Mouse (Mus musculus): ENCODE measurements around the gene Upk1b. TPM values are rescaled to one million over a fixed set of nuclear protein-coding genes. Genes with fewer than 3 reads are reported as not detected.

Upk1b gene
- polyA plus RNA-seq, 1 experiment from 2014 or later = 15.4 TPM

- H3K4me1 ChIP-seq (replicated peaks) = peaks cover 10% of the 10 kb centered on the region
- ATAC-seq (replicated peaks; ENCODE audit: insufficient number of reproducible peaks, insufficient read depth, low FRiP score, low read depth) = peak; percentile 47; the same call in 1 of the 2 replicates
- H3K36me3 ChIP-seq = no peaks in the 10 kb centered on the region
- H3K9me3 ChIP-seq (replicated peaks) = no peaks in the 10 kb centered on the region
- WGBS = under 1% methylated on average over 13 of the region's 13 CpGs
- H3K4me2 ChIP-seq = peak overlapping the region; percentile 95
- H3K4me3 ChIP-seq = peak overlapping the region; percentile 94
- H3K27ac ChIP-seq = peak overlapping the region; percentile 84
- H3K9ac ChIP-seq = peak overlapping the region; percentile 93
- H3K27me3 ChIP-seq = no peaks in the 10 kb centered on the region
These were observed 57.4 kb downstream of the Upk1b start for GRCm38 (mm10) chr16:38742659-38743131.

DNA sequence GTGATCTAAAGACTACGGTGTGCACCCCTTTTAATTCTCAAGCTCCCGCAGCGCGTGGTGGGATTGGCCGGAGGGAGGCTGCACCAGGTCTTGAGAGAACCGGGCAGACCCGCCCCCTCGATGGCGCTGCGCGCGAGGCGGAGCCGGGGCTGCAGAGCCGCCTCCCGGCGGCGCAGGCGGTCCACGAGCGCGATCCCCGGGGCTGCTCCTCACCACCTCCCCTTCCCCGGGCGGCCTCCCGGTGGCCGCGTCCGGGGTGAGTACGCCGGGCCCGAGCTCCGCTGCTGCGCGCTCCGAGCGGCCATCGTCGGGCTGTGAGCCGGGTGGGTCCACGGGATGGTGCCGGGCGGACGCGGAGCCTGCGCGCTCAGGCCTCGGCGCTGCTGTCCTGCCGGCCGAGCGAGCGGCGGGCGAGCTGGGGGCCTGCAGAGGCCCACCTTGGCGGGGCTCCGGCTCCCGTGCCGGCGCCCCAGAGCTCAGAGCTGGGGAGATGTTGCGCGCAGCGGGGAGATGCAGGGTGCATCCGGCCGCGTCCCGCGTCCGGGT, 57.9 kb downstream of the Upk1b start, which contains the start of gene B4galt4:
Gene B4galt4, plus strand, starts transcription at position 152 of the 546 bp plus-strand sequence.
- Histone ChIP-seq H3K4me1 (replicated peaks) (peaks cover 10% of the 10 kb centered on the region), H3K4me2 (peak within 1 kb of the TSS; percentile 95), H3K27me3 (no peaks in the 10 kb centered on the region), H3K9me3 (replicated peaks) (no peaks in the 10 kb centered on the region), H3K36me3 (no peaks in the 10 kb centered on the region), H3K4me3 (peak within 1 kb of the TSS; percentile 94), H3K27ac (peak within 1 kb of the TSS; percentile 84), H3K9ac (peak within 1 kb of the TSS; percentile 93)
- WGBS = under 1% methylated on average over 69 of the region's 69 CpGs
- ATAC-seq (replicated peaks; ENCODE audit: insufficient number of reproducible peaks, insufficient read depth, low FRiP score, low read depth) = peak; percentile 96

DNA sequence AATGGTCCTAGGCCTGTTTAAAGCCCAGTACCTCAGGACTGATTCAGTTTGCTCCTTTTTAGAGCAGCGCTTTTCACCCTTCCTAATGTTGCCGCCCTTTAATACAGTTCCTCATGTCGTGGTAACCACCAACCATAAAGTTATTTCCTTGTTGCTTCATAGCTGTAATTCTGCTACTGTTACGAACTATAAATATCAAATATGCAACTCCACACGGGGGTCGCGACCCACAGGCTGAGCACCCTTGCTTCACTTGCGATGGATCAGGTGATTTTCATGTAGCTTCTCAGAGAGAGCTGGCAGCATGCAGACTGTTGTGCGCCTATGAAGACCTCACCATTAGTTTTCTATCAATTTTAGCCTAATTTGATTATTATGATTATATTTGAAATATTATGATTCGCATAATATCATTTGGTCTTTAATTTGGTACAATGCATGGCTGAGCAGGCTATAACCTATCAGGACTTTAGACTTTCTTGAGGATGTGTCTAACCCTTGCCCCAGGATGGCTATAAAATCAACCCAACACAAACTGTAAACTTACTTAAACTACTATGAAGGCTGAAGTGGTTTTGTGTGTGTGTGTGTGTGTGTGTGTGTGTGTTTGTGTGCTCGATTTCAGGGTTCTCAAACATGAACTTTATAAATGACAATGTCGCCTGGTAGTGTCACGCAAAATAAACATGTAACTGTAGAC, 58.8 kb downstream of the Upk1b start:
- 73% methylated on average over 13 of the region's 13 CpGs for WGBS
- peak overlapping the region; percentile 93 for H3K9ac ChIP-seq
- peak overlapping the region; percentile 95 for H3K4me2 ChIP-seq
- ATAC-seq (replicated peaks; ENCODE audit: insufficient number of reproducible peaks, insufficient read depth, low FRiP score, low read depth) = no peak
- H3K27me3 ChIP-seq = no peaks in the 10 kb centered on the region
- peak overlapping the region; percentile 94 for H3K4me3 ChIP-seq
- H3K4me1 ChIP-seq (replicated peaks) = peaks cover 10% of the 10 kb centered on the region
- no peaks in the 10 kb centered on the region for H3K9me3 ChIP-seq (replicated peaks)
- H3K36me3 ChIP-seq = no peaks in the 10 kb centered on the region
- H3K27ac ChIP-seq = peak overlapping the region; percentile 84; the same call in 1 of the 2 replicates

DNA sequence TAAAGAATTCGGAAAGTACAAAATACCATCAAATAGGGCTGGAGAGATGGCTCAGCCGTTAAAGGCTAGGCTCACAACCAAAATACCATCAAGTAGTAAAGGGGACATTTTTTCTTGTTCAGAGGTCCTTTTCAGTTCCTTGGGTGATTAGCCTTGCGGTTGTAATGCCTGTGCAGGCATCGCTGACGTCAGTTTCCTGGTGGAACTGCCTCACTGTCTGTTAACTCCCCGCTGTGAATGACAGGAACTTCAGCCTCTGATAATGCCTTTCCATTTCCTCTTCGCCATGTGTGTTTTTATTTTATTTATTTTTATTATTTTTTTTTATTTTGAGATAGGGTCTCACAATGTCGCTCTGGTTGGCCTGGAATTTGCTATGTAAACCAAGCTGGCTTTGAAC, 69.2 kb downstream of the Upk1b start:
- Histone ChIP-seq H3K9me3 (replicated peaks) (no peaks in the 10 kb centered on the region), H3K4me1 (replicated peaks) (peaks cover 5% of the 10 kb centered on the region), H3K27me3 (no peaks in the 10 kb centered on the region), H3K9ac (no peak overlapping the region), H3K4me2 (peak overlapping the region; percentile 21; the same call in 1 of the 2 replicates), H3K27ac (peak overlapping the region; percentile 62), H3K36me3 (no peaks in the 10 kb centered on the region), H3K4me3 (no peak overlapping the region)
- WGBS = 42% methylated on average over 8 of the region's 8 CpGs
- 0 out of 2 replicates have a peak, but pooled peaks have one; percentile 50 for ATAC-seq (replicated peaks; ENCODE audit: insufficient number of reproducible peaks, insufficient read depth, low FRiP score, low read depth)

- no peaks in the 10 kb centered on the region for H3K27me3 ChIP-seq
- no peak overlapping the region for H3K9ac ChIP-seq
- H3K9me3 ChIP-seq (replicated peaks) = no peaks in the 10 kb centered on the region
- H3K36me3 ChIP-seq = no peaks in the 10 kb centered on the region
- H3K4me2 ChIP-seq = peak overlapping the region; percentile 41
- WGBS = 42% methylated on average over 15 of the region's 15 CpGs
- H3K27ac ChIP-seq = peak overlapping the region; percentile 62
- peak overlapping the region; percentile 1; the same call in 1 of the 2 replicates for H3K4me3 ChIP-seq
- H3K4me1 ChIP-seq (replicated peaks) = peaks cover 5% of the 10 kb centered on the region
- ATAC-seq (replicated peaks; ENCODE audit: insufficient number of reproducible peaks, insufficient read depth, low FRiP score, low read depth) = peak; percentile 47; the same call in 1 of the 2 replicates
These were observed 70.4 kb downstream of the Upk1b start for GRCm38 (mm10) chr16:38729610-38730288.

- no peaks in the 10 kb centered on the region for H3K36me3 ChIP-seq
- H3K4me3 ChIP-seq = no peak overlapping the region
- no peaks in the 10 kb centered on the region for H3K27me3 ChIP-seq
- 66% methylated on average over 6 of the region's 6 CpGs for WGBS
- H3K9ac ChIP-seq = no peak overlapping the region
- H3K9me3 ChIP-seq (replicated peaks) = no peaks in the 10 kb centered on the region
- ATAC-seq (replicated peaks; ENCODE audit: insufficient number of reproducible peaks, insufficient read depth, low FRiP score, low read depth) = no peak
- H3K4me2 ChIP-seq = no peak overlapping the region
- H3K27ac ChIP-seq = 0 out of 2 replicates have a peak overlapping the region, but pooled peaks have one; percentile 16
- H3K4me1 ChIP-seq (replicated peaks) = peaks cover 5% of the 10 kb centered on the region
These were observed 71.0 kb downstream of the Upk1b start for GRCm38 (mm10) chr16:38729139-38729538.

GRCm38 (mm10) chr16:38728576-38729132, 71.5 kb downstream of the Upk1b start:
- no peak for ATAC-seq (replicated peaks; ENCODE audit: insufficient number of reproducible peaks, insufficient read depth, low FRiP score, low read depth)

DNA sequence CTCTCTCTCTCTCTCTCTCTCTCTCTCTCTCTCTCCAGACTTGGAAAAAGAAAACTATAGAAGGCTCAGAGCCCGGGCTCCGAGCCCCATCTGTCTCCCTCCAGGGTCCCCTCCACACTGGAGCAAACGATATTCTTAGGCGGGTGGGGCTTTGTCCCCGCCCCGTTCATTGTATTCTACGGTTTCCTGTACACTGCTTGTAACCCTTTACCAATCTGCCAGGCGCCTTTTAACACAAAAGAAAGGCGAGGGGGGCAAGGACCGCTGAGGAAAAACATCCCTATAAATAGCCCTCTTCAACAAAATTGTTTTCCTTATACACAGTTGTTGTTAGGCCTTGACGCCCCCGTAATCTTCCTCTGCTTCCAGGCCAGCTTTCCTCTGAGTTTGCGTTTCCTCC, 75.2 kb downstream of the Upk1b start:
- Histone ChIP-seq H3K4me1 (replicated peaks) (peaks cover 5% of the 10 kb centered on the region), H3K36me3 (no peaks in the 10 kb centered on the region), H3K9me3 (replicated peaks) (no peaks in the 10 kb centered on the region), H3K4me3 (no peak overlapping the region), H3K4me2 (no peak overlapping the region), H3K9ac (no peak overlapping the region), H3K27me3 (no peaks in the 10 kb centered on the region), H3K27ac (peak overlapping the region; percentile 41; the same call in 1 of the 2 replicates)
- WGBS = 43% methylated on average over 13 of the region's 13 CpGs
- ATAC-seq (replicated peaks; ENCODE audit: insufficient number of reproducible peaks, insufficient read depth, low FRiP score, low read depth) = no peak

More at GRCm38 (mm10) chr16:38728576-38729132, 71.5 kb downstream of the Upk1b start:
- Histone ChIP-seq H3K9me3 (replicated peaks) (no peaks in the 10 kb centered on the region), H3K4me3 (no peak overlapping the region), H3K27ac (no peak overlapping the region), H3K9ac (no peak overlapping the region), H3K36me3 (no peaks in the 10 kb centered on the region), H3K4me1 (replicated peaks) (peaks cover 5% of the 10 kb centered on the region), H3K27me3 (no peaks in the 10 kb centered on the region), H3K4me2 (no peak overlapping the region)
- 91% methylated on average over 15 of the region's 15 CpGs for WGBS

DNA sequence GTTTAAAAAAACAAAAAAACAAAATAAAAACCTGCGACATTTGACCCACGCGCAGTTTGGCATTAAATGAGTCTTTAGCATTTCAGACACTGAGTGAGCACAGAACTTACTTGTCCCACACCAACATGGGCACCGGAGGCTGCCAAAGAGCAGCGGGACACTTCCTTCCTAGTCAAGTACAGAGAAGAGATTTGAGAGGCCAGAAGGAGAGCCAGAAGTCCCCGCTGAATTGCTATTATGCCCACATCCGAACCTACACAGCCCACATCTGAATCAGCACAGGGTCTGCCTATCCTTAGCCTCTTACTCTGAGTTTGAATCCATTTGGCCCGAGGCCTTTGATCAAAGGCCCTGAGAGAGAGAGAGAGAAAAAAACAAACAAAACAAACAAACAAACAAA, 75.9 kb downstream of the Upk1b start:
- Histone ChIP-seq H3K9ac (no peak overlapping the region), H3K4me1 (replicated peaks) (peaks cover 3% of the 10 kb centered on the region), H3K36me3 (no peaks in the 10 kb centered on the region), H3K4me2 (0 out of 2 replicates have a peak overlapping the region, but pooled peaks have one; percentile 6), H3K27ac (peak overlapping the region; percentile 24), H3K27me3 (no peaks in the 10 kb centered on the region), H3K4me3 (no peak overlapping the region), H3K9me3 (replicated peaks) (no peaks in the 10 kb centered on the region)
- WGBS = 71% methylated on average over 8 of the region's 8 CpGs
- ATAC-seq (replicated peaks; ENCODE audit: insufficient number of reproducible peaks, insufficient read depth, low FRiP score, low read depth) = no peak
